Mouse (Mus musculus) yolk sac, embryonic 10.5 days (tissue): Measurements from ENCODE around the gene Gtf2e1.
A peak's percentile ranks its signal among the peaks of the same experiment; 100 is the strongest.

Experiments
- DNase-seq: peaks from one replicate; pipeline ENCODE4 v3.0.0-alpha.2; 2017; ENCODE audit warnings: low spot score

Gtf2e1 gene

GRCm38 (mm10) chr16:37546312-37546711, 6.7 kb upstream of the Gtf2e1 start:
- no peak for DNase-seq

GRCm38 (mm10) chr16:37540776-37541175, 1.2 kb upstream of the Gtf2e1 start:
- no peak for DNase-seq

GRCm38 (mm10) chr16:37539240-37539610, 364 bp downstream of the Gtf2e1 start:
- DNase-seq = no peak

GRCm38 (mm10) chr16:37533369-37534068, 6.1 kb downstream of the Gtf2e1 start:
- no peak for DNase-seq

- no peak for DNase-seq
These were observed 7.5 kb downstream of the Gtf2e1 start for GRCm38 (mm10) chr16:37532046-37532445.

- DNase-seq = peak; percentile 50
These were observed 9.4 kb downstream of the Gtf2e1 start for GRCm38 (mm10) chr16:37530170-37530569.

GRCm38 (mm10) chr16:37526688-37527223, 12.8 kb downstream of the Gtf2e1 start:
- DNase-seq = no peak

- no peak for DNase-seq
These were observed 14.5 kb downstream of the Gtf2e1 start for GRCm38 (mm10) chr16:37525121-37525520.

GRCm38 (mm10) chr16:37522100-37522697, 17.4 kb downstream of the Gtf2e1 start:
- DNase-seq = no peak

GRCm38 (mm10) chr16:37520190-37521040, 19.2 kb downstream of the Gtf2e1 start:
- DNase-seq = no peak

GRCm38 (mm10) chr16:37519721-37520120, 19.9 kb downstream of the Gtf2e1 start:
- no peak for DNase-seq

- no peak for DNase-seq
These were observed 20.9 kb downstream of the Gtf2e1 start for GRCm38 (mm10) chr16:37518662-37519061.

GRCm38 (mm10) chr16:37517596-37518211, 21.9 kb downstream of the Gtf2e1 start:
- no peak for DNase-seq

GRCm38 (mm10) chr16:37516376-37516993, 23.1 kb downstream of the Gtf2e1 start:
- DNase-seq = no peak

- DNase-seq = no peak
These were observed 24.9 kb downstream of the Gtf2e1 start for GRCm38 (mm10) chr16:37514644-37515043.

GRCm38 (mm10) chr16:37511489-37511888, 28.1 kb downstream of the Gtf2e1 start:
- no peak for DNase-seq

- DNase-seq = no peak
These were observed 32.8 kb downstream of the Gtf2e1 start for GRCm38 (mm10) chr16:37506751-37507150.

- no peak for DNase-seq
These were observed 35.1 kb downstream of the Gtf2e1 start for GRCm38 (mm10) chr16:37504517-37504916.

- DNase-seq = no peak
These were observed 41.0 kb downstream of the Gtf2e1 start for GRCm38 (mm10) chr16:37498581-37498980.

- DNase-seq = no peak
These were observed 44.6 kb downstream of the Gtf2e1 start for GRCm38 (mm10) chr16:37495017-37495416.

GRCm38 (mm10) chr16:37486826-37487612, 52.6 kb downstream of the Gtf2e1 start:
- no peak for DNase-seq
